Comparison of ENCODE assay signal across 18 mouse cellular contexts in the genomic region with DNA sequence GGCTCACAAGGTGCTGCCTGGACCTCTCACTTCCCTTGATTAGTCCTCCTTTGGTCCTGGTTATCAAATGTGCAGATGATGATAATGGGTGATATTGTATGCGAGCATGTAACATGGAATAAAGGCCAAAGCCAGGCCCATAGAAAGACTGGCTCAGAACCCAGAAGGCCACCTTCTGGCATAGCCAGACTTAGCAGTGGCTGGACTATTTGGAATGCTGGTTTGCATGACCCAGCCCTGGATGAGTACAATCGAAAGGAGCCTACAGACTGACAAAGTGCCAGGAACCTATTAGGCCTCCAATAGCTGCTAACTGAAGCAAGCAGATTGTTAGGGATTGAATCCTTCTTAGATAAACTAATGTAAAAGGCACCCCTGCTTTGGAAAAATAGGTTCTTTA. TPM values are rescaled to one million over a fixed set of nuclear protein-coding genes. Genes with fewer than 3 reads are reported as not detected.
DNase-seq lines count a peak whose midpoint lies in the region; ATAC-seq lines count a peak whose summit lies in the region.
"Had no signal": no experiment of that assay in that cellular context is flagged by ENCODE, and none has a peak within 500 bp of the region (broad histone marks: within the 10 kb centered on the region; RNA-seq: fewer than 3 reads in every experiment).

No protein-coding gene starts in this region.

- H3K36me3 ChIP-seq in neural tube, embryonic 11.5 days (ENCODE audit: control insufficient read depth, insufficient read depth, low read length): no peaks in the 10 kb centered on the region
- H3K36me3 ChIP-seq in forebrain, embryonic 16.5 days (ENCODE audit: control insufficient read depth, insufficient read depth): no peaks in the 10 kb centered on the region
- no peaks in the 10 kb centered on the region for H3K36me3 ChIP-seq in midbrain, embryonic 11.5 days (ENCODE audit: control insufficient read depth, insufficient read depth, low read length)
- no peaks in the 10 kb centered on the region for H3K36me3 ChIP-seq in liver, embryonic 12.5 days
- H3K36me3 ChIP-seq: heart, embryonic 13.5 days had no signal

- no peak for DNase-seq in neural tube, embryonic 11.5 days (ENCODE audit: low spot score)
- DNase-seq in neural tube, embryonic 10.5 days (ENCODE audit: extremely low spot score, low spot score): no peak
- no peak for DNase-seq in midbrain, embryonic 11.5 days (ENCODE audit: low spot score, missing footprints)
- no peak for DNase-seq in urinary bladder, postnatal 14 days (ENCODE audit: low spot score)
- DNase-seq in right cerebral cortex, postnatal 10 days (ENCODE audit: low spot score in 2 of 2): no peak
- no peak for DNase-seq in adrenal gland, postnatal 10 days
- DNase-seq: gastrocnemius, postnatal 10 days; lung, adult 2 months; right cerebral cortex, adult 18-20 months; thymus, postnatal 36 days had no signal

- no peaks in the 10 kb centered on the region for H3K9me3 ChIP-seq in neural tube, embryonic 11.5 days (ENCODE audit: control insufficient read depth, low read length)
- no peaks in the 10 kb centered on the region for H3K9me3 ChIP-seq in forebrain, embryonic 16.5 days (ENCODE audit: control insufficient read depth, low read length)
- H3K9me3 ChIP-seq in midbrain, embryonic 11.5 days (ENCODE audit: control insufficient read depth, low read length): no peaks in the 10 kb centered on the region
- no peaks in the 10 kb centered on the region for H3K9me3 ChIP-seq in liver, embryonic 12.5 days (replicated peaks)
- H3K9me3 ChIP-seq: heart, embryonic 13.5 days had no signal

- H3K4me2 ChIP-seq in neural tube, embryonic 11.5 days (ENCODE audit: low read depth): peak overlapping the region; percentile 52
- peak overlapping the region; percentile 83 for H3K4me2 ChIP-seq in forebrain, embryonic 16.5 days (ENCODE audit: low read length)
- H3K4me2 ChIP-seq in midbrain, embryonic 11.5 days: peak overlapping the region; percentile 68
- H3K4me2 ChIP-seq in liver, embryonic 12.5 days: no peak overlapping the region
- H3K4me2 ChIP-seq: heart, embryonic 13.5 days had no signal

- ATAC-seq in neural tube, embryonic 11.5 days (ENCODE audit: insufficient read depth, low FRiP score, low TSS enrichment): no peak
- ATAC-seq in forebrain, embryonic 16.5 days: no peak
- no peak for ATAC-seq in midbrain, embryonic 11.5 days (ENCODE audit: low FRiP score)
- no peak for ATAC-seq in liver, embryonic 12.5 days
- ATAC-seq: inflammation-experienced regulatory T-cells, adult 6 months had no signal

- no peak overlapping the region for H3K27ac ChIP-seq in neural tube, embryonic 11.5 days (ENCODE audit: low read depth, low read length)
- H3K27ac ChIP-seq in forebrain, embryonic 16.5 days (ENCODE audit: low read length): no peak overlapping the region
- H3K27ac ChIP-seq in midbrain, embryonic 11.5 days (ENCODE audit: low read depth, low read length): no peak overlapping the region
- no peak overlapping the region for H3K27ac ChIP-seq in liver, embryonic 12.5 days
- H3K27ac ChIP-seq: heart, embryonic 13.5 days; kidney, postnatal 0 days had no signal

- no peak overlapping the region for H3K9ac ChIP-seq in neural tube, embryonic 11.5 days (ENCODE audit: low read length)
- peak overlapping the region; percentile 30; the same call in 1 of the 2 replicates for H3K9ac ChIP-seq in forebrain, embryonic 16.5 days (replicated peaks; ENCODE audit: low read depth, low read length)
- no peak overlapping the region for H3K9ac ChIP-seq in midbrain, embryonic 11.5 days (ENCODE audit: low read length)
- no peak overlapping the region for H3K9ac ChIP-seq in liver, embryonic 12.5 days
- H3K9ac ChIP-seq: heart, embryonic 13.5 days had no signal

- peak overlapping the region; percentile 36 for H3K4me3 ChIP-seq in neural tube, embryonic 11.5 days (ENCODE audit: low read depth, low read length)
- H3K4me3 ChIP-seq in forebrain, embryonic 16.5 days (replicated peaks; ENCODE audit: low read length): peak overlapping the region; percentile 32
- H3K4me3 ChIP-seq in midbrain, embryonic 11.5 days (ENCODE audit: low read depth, low read length): peak overlapping the region; percentile 20; the same call in 1 of the 2 replicates
- no peak overlapping the region for H3K4me3 ChIP-seq in liver, embryonic 12.5 days
- H3K4me3 ChIP-seq: heart, embryonic 13.5 days had no signal

- WGBS in neural tube, embryonic 11.5 days: 85% methylated on average over 2 of the region's 2 CpGs
- WGBS in forebrain, embryonic 16.5 days: 64% methylated on average over 2 of the region's 2 CpGs
- WGBS in midbrain, embryonic 11.5 days: 84% methylated on average over 2 of the region's 2 CpGs
- 71% methylated on average over 2 of the region's 2 CpGs for WGBS in liver, embryonic 12.5 days (ENCODE audit: insufficient replicate concordance)

- H3K4me1 ChIP-seq in neural tube, embryonic 11.5 days (ENCODE audit: control insufficient read depth, insufficient read depth, low read length): no peaks in the 10 kb centered on the region; the same call in 1 of the 2 replicates
- peaks cover 60% of the 10 kb centered on the region for H3K4me1 ChIP-seq in forebrain, embryonic 16.5 days (replicated peaks; ENCODE audit: control insufficient read depth, insufficient read depth, low read length)
- H3K4me1 ChIP-seq in midbrain, embryonic 11.5 days (ENCODE audit: control insufficient read depth, insufficient read depth, low read length): peaks cover 24% of the 10 kb centered on the region
- no peaks in the 10 kb centered on the region for H3K4me1 ChIP-seq in liver, embryonic 12.5 days
- H3K4me1 ChIP-seq: heart, embryonic 13.5 days had no signal

- H3K27me3 ChIP-seq in neural tube, embryonic 11.5 days (ENCODE audit: control insufficient read depth, insufficient read depth, low read length): no peaks in the 10 kb centered on the region
- no peaks in the 10 kb centered on the region for H3K27me3 ChIP-seq in forebrain, embryonic 16.5 days (replicated peaks; ENCODE audit: control insufficient read depth, insufficient read depth, low read length)
- H3K27me3 ChIP-seq in midbrain, embryonic 11.5 days (ENCODE audit: control insufficient read depth, insufficient read depth, low read length): no peaks in the 10 kb centered on the region
- H3K27me3 ChIP-seq in liver, embryonic 12.5 days (replicated peaks): peaks cover 4% of the 10 kb centered on the region; the same call in 1 of the 2 replicates

RNA-seq across cellular contexts. Expression of a gene that starts 6.3 kb away (rescaled TPM):
- polyA plus RNA-seq in neural tube, embryonic 11.5 days (2014; fragmentation: Nextera tagmentation; extraction: Ambion mirVana): 36.6 and 42.3 TPM in 2 replicates
- polyA plus RNA-seq in forebrain, embryonic 16.5 days (2015; fragmentation: Nextera tagmentation; extraction: Ambion mirVana): 24.1 and 24.2 TPM in 2 replicates
- polyA plus RNA-seq in midbrain, embryonic 11.5 days (2014; fragmentation: Nextera tagmentation; extraction: Ambion mirVana): 28.7 and 31.0 TPM in 2 replicates
- polyA plus RNA-seq in liver, embryonic 12.5 days (2016; fragmentation: Nextera tagmentation; extraction: Ambion mirVana): 0.07 TPM in 1 of 2 replicates, not detected in the other
- 1 to 10 TPM; 6.4 to 8.0 TPM for total RNA-seq in adrenal gland, postnatal 10 days (2021)
- total RNA-seq: megakaryocyte progenitor cell, adult 5-6 weeks; MEL had no signal
- polyA plus RNA-seq: C2C12; inflammation-experienced regulatory T-cells, adult 6 months; kidney, postnatal 0 days; lung, adult 2 months had no signal

RNA-seq across cellular contexts. Expression of a gene that starts 54.6 kb away (rescaled TPM):
- 19.9 and 21.5 TPM in 2 replicates for polyA plus RNA-seq in neural tube, embryonic 11.5 days (2014; fragmentation: Nextera tagmentation; extraction: Ambion mirVana)
- polyA plus RNA-seq in forebrain, embryonic 16.5 days (2015; fragmentation: Nextera tagmentation; extraction: Ambion mirVana): 46.8 and 64.1 TPM in 2 replicates
- polyA plus RNA-seq in midbrain, embryonic 11.5 days (2014; fragmentation: Nextera tagmentation; extraction: Ambion mirVana): 21.7 and 22.9 TPM in 2 replicates
- 0.89 and 0.94 TPM in 2 replicates for polyA plus RNA-seq in liver, embryonic 12.5 days (2016; fragmentation: Nextera tagmentation; extraction: Ambion mirVana)
- 1 to 10 TPM; 1.3 to 2.4 TPM for total RNA-seq in adrenal gland, postnatal 10 days (2021)
- total RNA-seq: gastrocnemius, postnatal 10 days; megakaryocyte progenitor cell, adult 5-6 weeks had no signal
- polyA plus RNA-seq: C2C12 had no signal

Comparison
In these comparisons a context has a peak if more than half of its experiments do, and no peak if none do; other contexts are left out.
1. RNA of a gene that starts 6.3 kb away (polyA plus RNA-seq): 36.6 to 42.3 TPM in neural tube, embryonic 11.5 days, 28.7 to 31.0 TPM in midbrain, embryonic 11.5 days and 24.1 to 24.2 TPM in forebrain, embryonic 16.5 days; 0.07 TPM in liver, embryonic 12.5 days; every median in the first group is over 10 times any median in the second.
2. RNA of a gene that starts 54.6 kb away (polyA plus RNA-seq): 46.8 to 64.1 TPM in forebrain, embryonic 16.5 days, 21.7 to 22.9 TPM in midbrain, embryonic 11.5 days and 19.9 to 21.5 TPM in neural tube, embryonic 11.5 days; 0.89 to 0.94 TPM in liver, embryonic 12.5 days; every median in the first group is over 10 times any median in the second.